Mouse (Mus musculus) cerebellum, adult 11-12 months (tissue): ENCODE results near the gene 2300002M23Rik.

Experiments
- DNase-seq: peaks from one replicate; pipeline ENCODE4 v3.0.0; 2022

The 2300002M23Rik gene

GRCm38 (mm10) chr17:35567150-35567549 lies at the start of gene 2300002M23Rik:
Gene 2300002M23Rik, plus strand, starts transcription at chr17:35567450.
- no peak for DNase-seq

- DNase-seq: no peak
Observed at GRCm38 (mm10) chr17:35517526-35517925, 49.7 kb upstream of the 2300002M23Rik start.

GRCm38 (mm10) chr17:35524354-35524753 lies 42.9 kb upstream of the 2300002M23Rik start:
- no peak for DNase-seq

- DNase-seq: no peak
Observed at GRCm38 (mm10) chr17:35526644-35527043, 40.6 kb upstream of the 2300002M23Rik start.

- no peak for DNase-seq
Observed at GRCm38 (mm10) chr17:35532360-35532759, 34.9 kb upstream of the 2300002M23Rik start.

GRCm38 (mm10) chr17:35532901-35533300 lies 34.3 kb upstream of the 2300002M23Rik start, which contains the start of gene Psors1c2:
Gene Psors1c2, plus strand, starts transcription at chr17:35533201.
- DNase-seq: no peak

- peak; percentile 70 for DNase-seq
Observed at GRCm38 (mm10) chr17:35534343-35534742, 32.9 kb upstream of the 2300002M23Rik start.

GRCm38 (mm10) chr17:35537421-35537820 lies 29.8 kb upstream of the 2300002M23Rik start:
- DNase-seq: no peak

- no peak for DNase-seq
Observed at GRCm38 (mm10) chr17:35538476-35538875, 28.8 kb upstream of the 2300002M23Rik start.

GRCm38 (mm10) chr17:35539540-35539939 lies 27.7 kb upstream of the 2300002M23Rik start:
- no peak for DNase-seq

- DNase-seq: no peak
Observed at GRCm38 (mm10) chr17:35542761-35543411, 24.4 kb upstream of the 2300002M23Rik start.

- DNase-seq: no peak
Observed at GRCm38 (mm10) chr17:35543412-35543861, 23.8 kb upstream of the 2300002M23Rik start.

GRCm38 (mm10) chr17:35544001-35544400 lies 23.2 kb upstream of the 2300002M23Rik start:
- no peak for DNase-seq

- DNase-seq: peak; percentile 44
Observed at GRCm38 (mm10) chr17:35544680-35545079, 22.6 kb upstream of the 2300002M23Rik start.

- DNase-seq: no peak
Observed at GRCm38 (mm10) chr17:35547465-35547864, 19.8 kb upstream of the 2300002M23Rik start.

- DNase-seq: no peak
Observed at GRCm38 (mm10) chr17:35548636-35549035, 18.6 kb upstream of the 2300002M23Rik start.

GRCm38 (mm10) chr17:35549437-35550142 lies 17.7 kb upstream of the 2300002M23Rik start:
- DNase-seq: peak; percentile 90

GRCm38 (mm10) chr17:35550143-35550494 lies 17.1 kb upstream of the 2300002M23Rik start:
- DNase-seq: no peak

GRCm38 (mm10) chr17:35550871-35551270 lies 16.4 kb upstream of the 2300002M23Rik start:
- DNase-seq: peak; percentile 18

GRCm38 (mm10) chr17:35551881-35552414 lies 15.3 kb upstream of the 2300002M23Rik start, which contains the start of gene Cdsn:
Gene Cdsn, plus strand, starts transcription at chr17:35552128.
- no peak for DNase-seq

- DNase-seq: no peak
Observed at GRCm38 (mm10) chr17:35554321-35554720, 12.9 kb upstream of the 2300002M23Rik start.

GRCm38 (mm10) chr17:35554761-35555397 lies 12.4 kb upstream of the 2300002M23Rik start:
- no peak for DNase-seq

- DNase-seq: no peak
Observed at GRCm38 (mm10) chr17:35556186-35556765, 11.0 kb upstream of the 2300002M23Rik start.
